Mouse (Mus musculus): Measurements from ENCODE around the gene Olfr1201. TPM values are rescaled to one million over a fixed set of nuclear protein-coding genes. Genes with fewer than 3 reads are reported as not detected.

Olfr1201 gene
- total and polyA plus RNA-seq, 3 experiments: not detected

GRCm38 (mm10) chr2:88814196-88814595, 21.4 kb downstream of the Olfr1201 start, which contains the start of gene Olfr1202:
Gene Olfr1202, plus strand, starts transcription at chr2:88814496.
- H3K4me3 ChIP-seq (ENCODE audit: control insufficient read depth in 1 of 2, insufficient read depth in 1 of 2, low read depth in 2 of 2, low read length in 2 of 2): no peak within 1 kb of the TSS
- no peak for DNase-seq (ENCODE audit: low read depth, low spot score)
- no peak within 1 kb of the TSS for H3K9ac ChIP-seq (ENCODE audit: control insufficient read depth, low read depth, low read length, poor library complexity, severe bottlenecking)
- H3K27me3 ChIP-seq (ENCODE audit: control insufficient read depth in 1 of 2, insufficient read depth in 2 of 2, low read length in 2 of 2): no peaks in the 10 kb centered on the region
- no peaks in the 10 kb centered on the region for H3K4me1 ChIP-seq (ENCODE audit: control insufficient read depth in 1 of 2, insufficient read depth in 2 of 2, low read length in 2 of 2)
- TF ChIP-seq USF1 (IDR thresholded peaks at IDR 0.05; ENCODE audit: low read depth, low read length) (no peak), GABPA (IDR thresholded peaks at IDR 0.05; ENCODE audit: low read depth, low read length) (no peak), ETS1 (IDR thresholded peaks at IDR 0.05; ENCODE audit: low read depth, low read length) (no peak), EP300 (IDR thresholded peaks at IDR 0.05; ENCODE audit: low read depth in 1 of 2, low read length in 2 of 2) (no peak), MAX (IDR thresholded peaks at IDR 0.05; ENCODE audit: low read length) (no peak), GATA1 (IDR thresholded peaks at IDR 0.05; ENCODE audit: low read depth, low read length) (no peak), MEF2A (IDR thresholded peaks at IDR 0.05; ENCODE audit: extremely low read depth, insufficient replicate concordance, low read depth, low read length, poor library complexity, severe bottlenecking) (no peak), HCFC1 (IDR thresholded peaks at IDR 0.05; ENCODE audit: low read depth, low read length) (no peak)
- no peak within 1 kb of the TSS for H3K27ac ChIP-seq (ENCODE audit: control insufficient read depth, low read depth, low read length)
- no peaks in the 10 kb centered on the region for H3K36me3 ChIP-seq (ENCODE audit: control insufficient read depth in 1 of 2, insufficient read depth in 2 of 2, low read length in 2 of 2)
- H3K9me3 ChIP-seq (replicated peaks; ENCODE audit: insufficient read depth, low read length): no peaks in the 10 kb centered on the region
- no peaks in the 10 kb centered on the region for H3K79me2 ChIP-seq (ENCODE audit: control insufficient read depth, insufficient read depth, low read length, poor library complexity)

- DNase-seq (ENCODE audit: low read depth, low spot score): no peak
- Histone ChIP-seq H3K9ac (ENCODE audit: control insufficient read depth, low read depth, low read length, poor library complexity, severe bottlenecking) (no peak within 1 kb of the TSS), H3K4me3 (ENCODE audit: control insufficient read depth in 1 of 2, insufficient read depth in 1 of 2, low read depth in 2 of 2, low read length in 2 of 2) (no peak within 1 kb of the TSS), H3K79me2 (ENCODE audit: control insufficient read depth, insufficient read depth, low read length, poor library complexity) (no peaks in the 10 kb centered on the region), H3K27ac (ENCODE audit: control insufficient read depth, low read depth, low read length) (no peak within 1 kb of the TSS), H3K36me3 (ENCODE audit: control insufficient read depth in 1 of 2, insufficient read depth in 2 of 2, low read length in 2 of 2) (no peaks in the 10 kb centered on the region), H3K27me3 (ENCODE audit: control insufficient read depth in 1 of 2, insufficient read depth in 2 of 2, low read length in 2 of 2) (no peaks in the 10 kb centered on the region), H3K9me3 (replicated peaks; ENCODE audit: insufficient read depth, low read length) (no peaks in the 10 kb centered on the region), H3K4me1 (ENCODE audit: control insufficient read depth in 1 of 2, insufficient read depth in 2 of 2, low read length in 2 of 2) (no peaks in the 10 kb centered on the region)
- TF ChIP-seq ZKSCAN1 (IDR thresholded peaks at IDR 0.05; ENCODE audit: low read depth, low read length): no peak
- no peak for TF ChIP-seq SIN3A (IDR thresholded peaks at IDR 0.05; ENCODE audit: low read length)
- TF ChIP-seq TCF12 (IDR thresholded peaks at IDR 0.05; ENCODE audit: low read depth, low read length): no peak
- no peak for TF ChIP-seq BHLHE40 (IDR thresholded peaks at IDR 0.05; ENCODE audit: borderline replicate concordance, low read depth, low read length)
Measured at GRCm38 (mm10) chr2:88829437-88829836, 36.6 kb downstream of the Olfr1201 start, which contains the start of gene Olfr1205. Gene Olfr1205, plus strand, starts transcription at chr2:88829737.

GRCm38 (mm10) chr2:88838477-88838876, 45.6 kb downstream of the Olfr1201 start:
- Histone ChIP-seq H3K9me3 (replicated peaks; ENCODE audit: insufficient read depth, low read length) (no peaks in the 10 kb centered on the region), H3K4me1 (ENCODE audit: control insufficient read depth in 1 of 2, insufficient read depth in 2 of 2, low read length in 2 of 2) (no peaks in the 10 kb centered on the region), H3K27ac (ENCODE audit: control insufficient read depth, low read depth, low read length) (no peak overlapping the region), H3K79me2 (ENCODE audit: control insufficient read depth, insufficient read depth, low read length, poor library complexity) (no peaks in the 10 kb centered on the region), H3K27me3 (ENCODE audit: control insufficient read depth in 1 of 2, insufficient read depth in 2 of 2, low read length in 2 of 2) (no peaks in the 10 kb centered on the region), H3K9ac (ENCODE audit: control insufficient read depth, low read depth, low read length, poor library complexity, severe bottlenecking) (no peak overlapping the region), H3K36me3 (ENCODE audit: control insufficient read depth in 1 of 2, insufficient read depth in 2 of 2, low read length in 2 of 2) (no peaks in the 10 kb centered on the region), H3K4me3 (ENCODE audit: control insufficient read depth in 1 of 2, insufficient read depth in 1 of 2, low read depth in 2 of 2, low read length in 2 of 2) (no peak overlapping the region)
- TF ChIP-seq GATA1 (IDR thresholded peaks at IDR 0.05; ENCODE audit: low read depth, low read length) (no peak), ZC3H11A (IDR thresholded peaks at IDR 0.05; ENCODE audit: low read depth, low read length) (no peak), HCFC1 (IDR thresholded peaks at IDR 0.05; ENCODE audit: low read depth, low read length) (no peak), MYC (IDR thresholded peaks at IDR 0.05; ENCODE audit: low read depth, low read length) (no peak), MAZ (IDR thresholded peaks at IDR 0.05; ENCODE audit: low read depth, low read length) (no peak), NELFE (IDR thresholded peaks at IDR 0.05; ENCODE audit: low read depth, low read length) (no peak), ELF1 (IDR thresholded peaks at IDR 0.05; ENCODE audit: low read depth, low read length) (no peak), MXI1 (IDR thresholded peaks at IDR 0.05; ENCODE audit: low read depth, low read length) (no peak), E2F4 (IDR thresholded peaks at IDR 0.05; ENCODE audit: borderline replicate concordance, low read depth, low read length) (no peak), TCF12 (IDR thresholded peaks at IDR 0.05; ENCODE audit: low read depth, low read length) (no peak), ZMIZ1 (IDR thresholded peaks at IDR 0.05; ENCODE audit: low read depth, low read length) (no peak), NRF1 (IDR thresholded peaks at IDR 0.05; ENCODE audit: insufficient read depth, low read depth, low read length, poor library complexity, severe bottlenecking) (no peak), CTCF (IDR thresholded peaks at IDR 0.05 in 2 of 3, conservative IDR thresholded peaks at IDR 0.05 in 1 of 3; ENCODE audit: control insufficient read depth in 1 of 3, insufficient read depth in 1 of 3, low read depth in 2 of 3, low read length in 3 of 3, poor library complexity in 1 of 3, severe bottlenecking in 1 of 3) (no peak), MAX (IDR thresholded peaks at IDR 0.05; ENCODE audit: low read length) (no peak)
- no peak for DNase-seq (ENCODE audit: low read depth, low spot score)

All from MEL (cell line).